Comparison of ENCODE assay signal across 9 mouse cellular contexts in genomic region chr10:121315321-121316283, GRCm38 (mm10). TPM values are rescaled to one million over a fixed set of nuclear protein-coding genes. Genes with fewer than 3 reads are reported as not detected.
A peak's percentile ranks its signal among the peaks of the same experiment; 100 is the strongest.
DNase-seq lines count a peak whose midpoint lies in the region; ATAC-seq lines count a peak whose summit lies in the region.
"Had no signal": no experiment of that assay in that cellular context is flagged by ENCODE, and none has a peak within 500 bp of the region (broad histone marks: within the 10 kb centered on the region; RNA-seq: fewer than 3 reads in every experiment).

No protein-coding gene starts in this region.

- H3K9ac ChIP-seq in embryonic facial prominence, embryonic 12.5 days, result no peak overlapping the region; the same call in 1 of the 2 replicates
- peak overlapping the region; percentile 55 for H3K9ac ChIP-seq in hindbrain, embryonic 13.5 days
- H3K9ac ChIP-seq in midbrain, embryonic 12.5 days (replicated peaks), result peak overlapping the region; percentile 24; the same call in 1 of the 2 replicates

- WGBS in embryonic facial prominence, embryonic 12.5 days, result 22% methylated on average over 27 of the region's 27 CpGs
- WGBS in hindbrain, embryonic 13.5 days, result 22% methylated on average over 27 of the region's 27 CpGs
- 22% methylated on average over 27 of the region's 27 CpGs for WGBS in midbrain, embryonic 12.5 days

- no peak for ATAC-seq in embryonic facial prominence, embryonic 12.5 days (ENCODE audit: insufficient number of reproducible peaks, insufficient read depth, low FRiP score, low TSS enrichment)
- no peak for ATAC-seq in hindbrain, embryonic 13.5 days (ENCODE audit: low FRiP score)
- no peak for ATAC-seq in midbrain, embryonic 12.5 days (ENCODE audit: low FRiP score, low read depth)

- H3K4me1 ChIP-seq in embryonic facial prominence, embryonic 12.5 days, result peaks cover 10% of the 10 kb centered on the region
- peaks cover 22% of the 10 kb centered on the region for H3K4me1 ChIP-seq in hindbrain, embryonic 13.5 days (replicated peaks)
- peaks cover 11% of the 10 kb centered on the region for H3K4me1 ChIP-seq in midbrain, embryonic 12.5 days

- H3K27ac ChIP-seq in embryonic facial prominence, embryonic 12.5 days, result no peak overlapping the region
- H3K27ac ChIP-seq in hindbrain, embryonic 13.5 days, result peak overlapping the region; percentile 31
- H3K27ac ChIP-seq in midbrain, embryonic 12.5 days (replicated peaks), result 0 out of 2 replicates have a peak overlapping the region, but pooled peaks have one; percentile 1

- no peak overlapping the region for H3K4me3 ChIP-seq in embryonic facial prominence, embryonic 12.5 days
- 0 out of 2 replicates have a peak overlapping the region, but pooled peaks have one; percentile 7 for H3K4me3 ChIP-seq in hindbrain, embryonic 13.5 days
- H3K4me3 ChIP-seq in midbrain, embryonic 12.5 days, result no peak overlapping the region

- H3K27me3 ChIP-seq in embryonic facial prominence, embryonic 12.5 days, result peaks cover 26% of the 10 kb centered on the region
- peaks cover 13% of the 10 kb centered on the region; the same call in 1 of the 2 replicates for H3K27me3 ChIP-seq in hindbrain, embryonic 13.5 days
- H3K27me3 ChIP-seq in midbrain, embryonic 12.5 days, result peaks cover 38% of the 10 kb centered on the region

- H3K9me3 ChIP-seq in embryonic facial prominence, embryonic 12.5 days, result no peaks in the 10 kb centered on the region
- H3K9me3 ChIP-seq in hindbrain, embryonic 13.5 days, result no peaks in the 10 kb centered on the region
- H3K9me3 ChIP-seq in midbrain, embryonic 12.5 days, result peaks cover 4% of the 10 kb centered on the region; the same call in 1 of the 2 replicates

- peak overlapping the region; percentile 43 for H3K4me2 ChIP-seq in embryonic facial prominence, embryonic 12.5 days (replicated peaks)
- H3K4me2 ChIP-seq in hindbrain, embryonic 13.5 days, result peak overlapping the region; percentile 43
- H3K4me2 ChIP-seq in midbrain, embryonic 12.5 days (replicated peaks), result peak overlapping the region; percentile 34

- peak; percentile 11 for DNase-seq in gastrocnemius, adult 18-20 months (ENCODE audit: low spot score)
- no peak for DNase-seq in gastrocnemius, postnatal 25 days
- DNase-seq in left cerebral cortex, adult 8-10 months (ENCODE audit: low spot score in 2 of 2), result no peak
- DNase-seq in thymus, postnatal 36 days, result no peak
- DNase-seq in ovary, postnatal 36 days (ENCODE audit: low spot score), result no peak

- H3K36me3 ChIP-seq in embryonic facial prominence, embryonic 12.5 days, result no peaks in the 10 kb centered on the region
- H3K36me3 ChIP-seq in hindbrain, embryonic 13.5 days, result no peaks in the 10 kb centered on the region
- H3K36me3 ChIP-seq in midbrain, embryonic 12.5 days, result no peaks in the 10 kb centered on the region

RNA-seq across cellular contexts. Expression of gene Tbc1d30, which starts 35.5 kb away (rescaled TPM):
- under 1 TPM; 0.17 to 0.48 TPM for total RNA-seq in gastrocnemius, adult 18-20 months (2021)
- total RNA-seq in gastrocnemius, postnatal 25 days (2021), result under 1 TPM; 0.13 to 0.38 TPM
- polyA plus RNA-seq in embryonic facial prominence, embryonic 12.5 days (2016; fragmentation: Nextera tagmentation; extraction: Ambion mirVana), result 2.0 and 2.8 TPM in 2 replicates
- polyA plus RNA-seq in hindbrain, embryonic 13.5 days (2015; fragmentation: Nextera tagmentation; extraction: Ambion mirVana), result 12.6 and 13.6 TPM in 2 replicates
- polyA plus RNA-seq in midbrain, embryonic 12.5 days (2016; fragmentation: Nextera tagmentation; extraction: Ambion mirVana), result 4.3 and 5.4 TPM in 2 replicates
- total RNA-seq in left cerebral cortex, adult 8-10 months (2022), result 10 to 100 TPM; 80.6 to 89.9 (median 82.3) TPM
- polyA plus RNA-seq: C2C12 had no signal

RNA-seq across cellular contexts. Expression of gene Gns, which starts 49.3 kb away (rescaled TPM):
- 10 to 100 TPM; 26.8 to 29.2 TPM for total RNA-seq in gastrocnemius, adult 18-20 months (2021)
- total RNA-seq in gastrocnemius, postnatal 25 days (2021), result 10 to 100 TPM; 27.1 to 30.5 TPM
- polyA plus RNA-seq in embryonic facial prominence, embryonic 12.5 days (2016; fragmentation: Nextera tagmentation; extraction: Ambion mirVana), result 53.4 and 55.6 TPM in 2 replicates
- 41.3 and 42.6 TPM in 2 replicates for polyA plus RNA-seq in hindbrain, embryonic 13.5 days (2015; fragmentation: Nextera tagmentation; extraction: Ambion mirVana)
- 40.6 and 42.1 TPM in 2 replicates for polyA plus RNA-seq in midbrain, embryonic 12.5 days (2016; fragmentation: Nextera tagmentation; extraction: Ambion mirVana)
- total RNA-seq in left cerebral cortex, adult 8-10 months (2022), result 100 to 1,000 TPM in 2 of 4 experiments, 10 to 100 TPM in 2; 87.2 to 126 (median 99.0) TPM

Comparison
In these comparisons a context has a peak if more than half of its experiments do, and no peak if none do; other contexts are left out.
1. RNA of gene Tbc1d30, which starts 35.5 kb away (total RNA-seq): 80.6 to 89.9 TPM in left cerebral cortex, adult 8-10 months; 0.17 to 0.48 TPM in gastrocnemius, adult 18-20 months and 0.13 to 0.38 TPM in gastrocnemius, postnatal 25 days; every median in the first group is over 10 times any median in the second.
2. Peak in every context shown above with its lines, with median percentiles within 50 percentile points of each other: H3K4me2 ChIP-seq.